Mouse (Mus musculus) liver, embryonic 13.5 days (tissue): ENCODE data around the gene Mcm3ap. TPM values are rescaled to one million over a fixed set of nuclear protein-coding genes. Genes with fewer than 3 reads are reported as not detected.
A peak's percentile ranks its signal among the peaks of the same experiment; 100 is the strongest.

Experiments
- ATAC-seq: fragments of 200-750 bp; cut with Nextera tagmentation; 2 replicates; pipeline ENCODE4 v1.8.0; 2017; ENCODE audit warnings: low read depth, mild to moderate bottlenecking, moderate number of reproducible peaks, moderate library complexity
- DNase-seq: peaks from one replicate; pipeline ENCODE4 v3.0.0; 2022
- H3K27ac ChIP-seq: fragments of 300-500 bp; sonication (generic); 2 replicates; pipeline ENCODE4 v1.5.1; 2015; ENCODE audit warnings: moderate library complexity, mild to moderate bottlenecking, inconsistent platforms
- H3K27me3 ChIP-seq: fragments of 300-500 bp; sonication (generic); 2 replicates; pipeline ENCODE4 v1.6.1; 2015; ENCODE audit warnings: mild to moderate bottlenecking, inconsistent platforms
- H3K36me3 ChIP-seq: fragments of 300-500 bp; sonication (generic); 2 replicates; pipeline ENCODE4 v1.6.1; 2015; ENCODE audit warnings: mild to moderate bottlenecking, inconsistent platforms
- H3K4me1 ChIP-seq: fragments of 300-500 bp; sonication (generic); replicated peaks from 2 replicates; pipeline ENCODE4 v1.6.1; 2015; ENCODE audit warnings: inconsistent platforms
- H3K4me2 ChIP-seq: fragments of 300-500 bp; sonication (generic); 2 replicates; pipeline ENCODE4 v1.6.1; 2015; ENCODE audit warnings: inconsistent platforms, mild to moderate bottlenecking, moderate library complexity
- H3K4me3 ChIP-seq: fragments of 300-500 bp; sonication (generic); replicated peaks from 2 replicates; pipeline ENCODE4 v1.5.1; 2015; ENCODE audit warnings: mild to moderate bottlenecking, inconsistent platforms
- H3K9ac ChIP-seq: fragments of 300-500 bp; sonication (generic); 2 replicates; pipeline ENCODE4 v1.6.1; 2015; ENCODE audit warnings: mild to moderate bottlenecking, inconsistent platforms
- H3K9me3 ChIP-seq: fragments of 300-500 bp; sonication (generic); replicated peaks from 2 replicates; pipeline ENCODE4 v1.6.1; 2016; ENCODE audit warnings: inconsistent platforms
- WGBS: fragments of 180-500 bp; shearing (Covaris S2); methylation state at CpG from one replicate; pipeline ENCODE4 v1.1.7; 2015; ENCODE audit not compliant: insufficient replicate concordance; 5-methylcytosine and 5-hydroxymethylcytosine counted together
- polyA plus RNA-seq: library from polyadenylated mRNA; unstranded; fragments of >200 nt; fragmentation: Nextera tagmentation; extraction: Ambion mirVana; gene quantifications from 2 replicates; pipeline ENCODE4 v1.2.1, GENCODE M21; 2015

Gene Mcm3ap
- 25.2 and 26.5 TPM in 2 replicates for polyA plus RNA-seq

DNA sequence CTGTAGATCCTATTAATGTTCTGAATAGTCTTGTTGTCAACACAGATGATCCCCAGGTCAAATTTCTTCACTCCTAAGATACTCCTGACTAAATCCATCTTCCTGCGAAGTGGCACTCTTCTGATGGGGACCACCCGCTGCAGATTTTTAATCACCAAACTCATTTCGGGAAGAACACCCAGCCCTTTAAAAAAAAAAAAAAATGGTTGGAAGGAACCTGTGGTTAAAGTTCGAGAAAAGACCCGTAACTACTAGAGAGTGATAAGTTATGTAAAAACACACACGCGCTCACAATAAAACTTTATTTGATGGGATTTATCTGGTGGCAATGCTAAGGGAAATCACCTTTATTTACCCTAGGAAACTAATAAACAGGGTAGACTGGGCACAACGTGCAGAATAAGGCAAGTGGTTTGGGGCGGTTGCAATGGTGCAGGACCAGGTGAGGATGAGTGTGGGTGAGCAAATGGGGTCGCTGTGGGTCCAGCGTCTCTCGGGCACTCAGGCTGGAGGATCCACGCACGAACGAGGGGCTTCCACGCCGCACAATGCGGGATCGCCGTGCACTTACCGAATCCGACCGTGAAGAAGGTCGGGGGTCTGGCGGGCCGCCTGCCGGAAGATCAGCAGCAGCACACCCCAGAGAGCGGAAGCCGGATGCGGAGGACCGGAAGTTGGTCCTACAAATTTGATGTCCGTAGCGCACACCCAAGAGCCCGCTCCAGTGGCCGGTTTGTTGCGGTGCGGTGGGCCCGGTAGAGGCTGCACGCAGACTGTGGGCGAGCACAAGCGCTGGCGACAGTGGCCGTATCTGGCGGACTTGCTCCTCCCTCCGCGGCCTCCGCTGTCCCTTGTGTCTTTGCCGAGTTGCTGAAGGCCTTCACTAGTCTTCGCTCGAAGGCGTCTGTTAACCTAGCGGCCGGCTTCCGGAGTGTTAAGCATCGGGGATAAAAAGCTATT, at the start of gene Mcm3ap, which contains the start of gene Ybey:
Gene Mcm3ap, plus strand, starts transcription at position 725 of the 960 bp plus-strand sequence.
Gene Ybey, minus strand, starts transcription at position 912 of the 960 bp plus-strand sequence.
- Histone ChIP-seq H3K27ac (peak within 1 kb of the TSS; percentile 92), H3K9me3 (no peaks in the 10 kb centered on the region), H3K36me3 (peaks cover 35% of the 10 kb centered on the region), H3K9ac (peak within 1 kb of the TSS; percentile 89), H3K27me3 (no peaks in the 10 kb centered on the region), H3K4me2 (peak within 1 kb of the TSS; percentile 61), H3K4me3 (peak within 1 kb of the TSS; percentile 86), H3K4me1 (peaks cover 29% of the 10 kb centered on the region)
- DNase-seq (peak; percentile 84), ATAC-seq (peak; percentile 97)
- under 1% methylated on average over 55 of the region's 55 CpGs for WGBS

DNA sequence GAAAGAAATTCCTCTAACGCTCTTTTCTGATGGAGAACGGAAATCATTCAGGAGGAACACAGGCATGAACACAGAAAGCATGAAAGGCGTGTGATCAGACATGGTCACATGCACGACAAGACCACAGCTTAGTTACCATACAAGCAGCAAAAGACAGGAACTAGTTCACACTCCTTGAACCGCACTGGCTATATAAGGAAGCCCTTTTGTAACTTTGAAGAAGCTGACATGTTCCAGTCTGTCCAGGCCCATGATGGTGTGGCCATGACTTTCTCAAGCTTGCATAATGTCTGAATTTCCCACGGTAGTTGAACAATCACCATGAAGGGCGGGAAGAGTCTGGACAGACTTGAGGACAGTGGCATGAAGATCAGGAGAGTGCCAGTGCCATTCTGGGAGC, 43.1 kb upstream of the Mcm3ap start:
- Histone ChIP-seq H3K4me1 (no peaks in the 10 kb centered on the region), H3K27me3 (no peaks in the 10 kb centered on the region), H3K4me2 (no peak overlapping the region), H3K36me3 (peaks cover 97% of the 10 kb centered on the region), H3K27ac (no peak overlapping the region), H3K4me3 (no peak overlapping the region), H3K9me3 (no peaks in the 10 kb centered on the region), H3K9ac (no peak overlapping the region)
- WGBS: 86% methylated on average over 7 of the region's 7 CpGs
- DNase-seq: no peak
- ATAC-seq: no peak

DNA sequence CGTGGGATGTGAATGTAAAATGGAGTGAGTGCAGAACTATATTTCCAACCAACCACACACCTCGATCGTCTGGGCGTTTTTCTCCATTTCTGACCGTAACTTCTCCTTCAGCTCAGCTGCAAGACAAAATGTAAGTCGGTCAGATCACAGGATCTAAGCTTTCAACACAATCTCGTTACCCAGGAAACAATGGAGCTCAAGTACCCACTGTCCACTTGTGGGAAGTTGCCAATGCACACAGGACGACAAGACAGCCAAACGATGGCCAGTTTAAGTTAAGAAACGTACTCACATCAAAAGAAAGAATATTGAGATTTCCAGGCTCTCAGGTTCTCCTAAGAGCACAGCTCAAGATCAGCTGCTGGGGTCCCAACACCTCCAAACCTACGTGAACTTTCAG, 34.8 kb upstream of the Mcm3ap start:
- peaks cover 100% of the 10 kb centered on the region for H3K36me3 ChIP-seq
- no peak for DNase-seq
- 83% methylated on average over 11 of the region's 11 CpGs for WGBS

DNA sequence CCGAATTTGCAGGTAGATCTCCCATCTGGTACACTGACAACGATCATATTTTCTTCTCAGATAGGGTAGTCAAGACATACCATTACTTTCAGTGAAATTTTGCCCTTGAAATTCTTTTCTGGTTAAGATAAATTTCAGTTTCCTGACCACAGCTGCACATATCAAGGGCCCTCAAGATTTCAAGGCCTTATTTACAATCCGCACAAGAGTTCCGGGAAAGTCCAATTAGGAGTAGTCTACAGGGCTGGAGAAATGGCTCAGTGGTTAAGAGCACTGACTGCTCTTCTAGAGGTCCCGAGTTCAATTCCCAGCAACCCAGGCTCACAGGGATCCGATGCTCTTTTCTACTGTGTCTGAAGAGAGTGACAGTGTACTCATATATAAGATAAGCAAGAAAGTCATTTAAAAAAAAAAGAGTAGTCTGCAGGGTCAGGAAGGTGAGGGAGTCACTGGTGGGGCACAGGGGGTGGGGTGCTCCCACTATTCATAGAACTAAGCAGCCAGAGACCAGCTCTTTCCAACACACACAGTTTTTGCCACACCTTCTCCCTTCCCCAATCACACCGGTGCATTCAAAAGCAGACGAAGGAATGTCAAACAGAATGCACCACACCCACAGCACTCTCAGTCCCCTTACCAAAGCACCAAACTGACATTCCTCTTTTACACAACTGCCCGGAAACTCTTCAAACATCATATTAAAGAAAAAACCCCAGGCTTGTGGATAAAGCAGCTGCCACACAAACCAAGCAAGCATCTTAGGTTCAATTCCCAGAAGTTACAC, 29.4 kb upstream of the Mcm3ap start:
- Histone ChIP-seq H3K9ac (no peak overlapping the region), H3K27me3 (no peaks in the 10 kb centered on the region), H3K4me2 (no peak overlapping the region), H3K9me3 (no peaks in the 10 kb centered on the region), H3K27ac (no peak overlapping the region), H3K4me1 (peaks cover 29% of the 10 kb centered on the region), H3K36me3 (peaks cover 66% of the 10 kb centered on the region), H3K4me3 (no peak overlapping the region)
- WGBS: 86% methylated on average over 9 of the region's 9 CpGs
- DNase-seq: no peak
- ATAC-seq: no peak

More for the DNA sequence above, 34.8 kb upstream of the Mcm3ap start:
- no peak for ATAC-seq
- H3K9ac ChIP-seq: no peak overlapping the region
- H3K4me3 ChIP-seq: no peak overlapping the region
- H3K4me2 ChIP-seq: no peak overlapping the region
- no peaks in the 10 kb centered on the region for H3K27me3 ChIP-seq
- H3K4me1 ChIP-seq: no peaks in the 10 kb centered on the region
- no peak overlapping the region for H3K27ac ChIP-seq
- H3K9me3 ChIP-seq: no peaks in the 10 kb centered on the region

DNA sequence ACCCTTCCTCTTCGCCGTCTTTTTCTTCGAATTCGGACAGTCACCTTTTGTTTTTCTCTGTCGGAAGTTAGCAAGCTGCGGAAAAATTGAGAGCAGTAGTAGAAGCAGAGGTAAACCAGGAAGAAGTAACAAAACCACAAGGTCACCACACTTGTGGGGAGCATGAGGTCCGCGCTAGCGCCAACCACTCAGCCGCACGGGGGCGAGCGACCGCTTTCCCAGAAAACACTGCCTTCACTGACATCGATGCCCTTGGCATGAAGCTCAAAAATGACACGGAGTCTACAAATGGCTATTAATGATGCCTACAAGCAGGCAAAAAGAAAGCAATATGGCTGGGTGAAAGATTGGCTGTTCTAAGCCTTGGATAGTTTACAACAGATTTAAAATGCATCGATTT, 28.4 kb upstream of the Mcm3ap start, which contains the start of gene AC141477.1:
Gene AC141477.1, minus strand, starts transcription at position 164 of the 400 bp plus-strand sequence.
- Histone ChIP-seq H3K27me3 (no peaks in the 10 kb centered on the region), H3K4me1 (peaks cover 30% of the 10 kb centered on the region), H3K9ac (peak within 1 kb of the TSS; percentile 87; the same call in 1 of the 2 replicates), H3K4me2 (peak within 1 kb of the TSS; percentile 85), H3K36me3 (peaks cover 56% of the 10 kb centered on the region), H3K9me3 (no peaks in the 10 kb centered on the region), H3K27ac (no peak within 1 kb of the TSS), H3K4me3 (peak within 1 kb of the TSS; percentile 85)
- ATAC-seq (no peak), DNase-seq (no peak)
- WGBS: 90% methylated on average over 17 of the region's 17 CpGs

DNA sequence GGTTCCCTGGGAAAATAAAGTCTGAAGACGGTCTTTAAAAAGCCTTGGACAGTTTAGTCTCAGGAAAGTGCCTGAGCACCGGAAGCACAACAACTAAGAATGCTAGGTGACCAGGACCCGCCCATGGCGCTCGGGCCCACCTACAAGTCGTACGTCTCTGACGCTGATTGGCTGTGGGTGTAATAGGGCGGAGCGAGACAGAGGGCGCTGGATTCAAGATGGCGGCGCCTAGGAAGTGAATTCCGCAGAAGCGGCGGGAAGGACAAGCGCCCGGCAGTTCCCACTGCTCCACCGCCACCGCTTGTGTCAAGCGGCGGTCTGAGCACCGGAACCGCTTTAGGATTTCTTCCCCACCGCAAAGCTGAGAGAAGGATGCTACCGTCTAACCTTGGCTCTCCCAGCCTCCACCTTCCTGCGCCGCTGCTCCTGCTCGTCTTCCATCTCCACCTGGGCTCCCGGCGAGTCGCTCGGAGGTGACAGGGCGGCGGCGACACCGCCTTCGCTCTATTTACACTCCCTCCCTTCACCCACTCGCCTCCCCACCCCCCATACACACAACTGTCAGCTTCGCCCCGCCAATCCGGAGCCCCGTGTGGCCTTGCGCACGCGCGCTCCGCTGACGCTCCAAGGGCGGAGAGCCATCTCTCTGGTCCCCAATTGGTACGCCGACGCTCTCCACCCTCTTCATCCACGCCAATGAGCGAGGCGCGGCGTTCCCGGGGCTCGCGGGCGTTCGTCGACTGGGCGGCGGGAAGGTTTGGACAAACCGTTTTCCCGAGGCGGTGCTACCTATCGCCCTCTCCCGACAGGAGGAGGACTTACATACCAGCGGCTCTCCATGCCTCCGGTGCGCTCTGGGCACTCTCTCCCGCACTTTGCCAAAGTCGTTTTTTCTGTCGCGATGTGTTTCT, 26.3 kb upstream of the Mcm3ap start, which contains the start of gene Pcnt:
Gene Pcnt, minus strand, starts transcription at position 609 of the 911 bp plus-strand sequence.
- ATAC-seq (peak; percentile 97), DNase-seq (peak; percentile 96)
- peak within 1 kb of the TSS; percentile 87 for H3K9ac ChIP-seq
- no peaks in the 10 kb centered on the region for H3K27me3 ChIP-seq
- H3K4me2 ChIP-seq: peak within 1 kb of the TSS; percentile 85
- H3K36me3 ChIP-seq: peaks cover 35% of the 10 kb centered on the region
- WGBS: under 1% methylated on average over 78 of the region's 78 CpGs
- peak within 1 kb of the TSS; percentile 97 for H3K27ac ChIP-seq
- peaks cover 51% of the 10 kb centered on the region for H3K4me1 ChIP-seq
- peak within 1 kb of the TSS; percentile 85 for H3K4me3 ChIP-seq
- no peaks in the 10 kb centered on the region for H3K9me3 ChIP-seq

DNA sequence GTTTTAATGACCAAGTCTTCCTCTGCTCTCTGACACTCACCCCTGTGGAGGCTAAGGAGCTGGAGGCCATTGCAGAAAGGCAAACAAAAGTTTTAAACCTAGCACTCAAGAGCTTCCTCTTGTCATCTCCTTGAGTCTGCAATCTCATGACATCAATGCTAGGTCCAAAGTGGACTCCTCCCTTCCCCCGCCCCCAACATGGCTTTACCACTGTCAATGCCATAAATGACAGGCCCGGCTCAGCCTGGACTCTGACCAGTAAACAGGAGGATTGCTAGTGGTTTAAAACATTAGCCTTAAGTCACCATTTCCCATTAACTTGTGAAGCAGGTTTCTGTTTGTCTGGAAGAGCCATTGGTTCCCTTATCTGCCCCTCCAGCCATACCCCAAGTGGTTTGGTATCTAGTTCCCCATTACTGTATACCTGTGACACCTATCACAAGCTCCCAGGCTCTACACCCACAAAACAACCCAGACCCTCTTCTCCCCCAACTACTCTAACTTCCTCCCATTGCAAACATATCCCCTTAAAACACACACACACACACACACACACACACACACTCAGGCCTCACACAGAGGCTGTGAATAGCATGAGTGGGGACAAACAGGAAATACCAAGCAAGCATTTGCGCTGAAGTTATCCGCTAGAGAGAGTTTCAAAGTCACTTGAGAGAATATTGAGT, 22.6 kb upstream of the Mcm3ap start:
- Histone ChIP-seq H3K36me3 (no peaks in the 10 kb centered on the region), H3K4me2 (no peak overlapping the region), H3K9me3 (no peaks in the 10 kb centered on the region), H3K4me3 (no peak overlapping the region), H3K27ac (peak overlapping the region; percentile 71), H3K27me3 (no peaks in the 10 kb centered on the region), H3K4me1 (peaks cover 45% of the 10 kb centered on the region), H3K9ac (0 out of 2 replicates have a peak overlapping the region, but pooled peaks have one; percentile 0)
- DNase-seq (peak; percentile 24), ATAC-seq (no peak)
- WGBS: 21% methylated on average over 4 of the region's 4 CpGs

DNA sequence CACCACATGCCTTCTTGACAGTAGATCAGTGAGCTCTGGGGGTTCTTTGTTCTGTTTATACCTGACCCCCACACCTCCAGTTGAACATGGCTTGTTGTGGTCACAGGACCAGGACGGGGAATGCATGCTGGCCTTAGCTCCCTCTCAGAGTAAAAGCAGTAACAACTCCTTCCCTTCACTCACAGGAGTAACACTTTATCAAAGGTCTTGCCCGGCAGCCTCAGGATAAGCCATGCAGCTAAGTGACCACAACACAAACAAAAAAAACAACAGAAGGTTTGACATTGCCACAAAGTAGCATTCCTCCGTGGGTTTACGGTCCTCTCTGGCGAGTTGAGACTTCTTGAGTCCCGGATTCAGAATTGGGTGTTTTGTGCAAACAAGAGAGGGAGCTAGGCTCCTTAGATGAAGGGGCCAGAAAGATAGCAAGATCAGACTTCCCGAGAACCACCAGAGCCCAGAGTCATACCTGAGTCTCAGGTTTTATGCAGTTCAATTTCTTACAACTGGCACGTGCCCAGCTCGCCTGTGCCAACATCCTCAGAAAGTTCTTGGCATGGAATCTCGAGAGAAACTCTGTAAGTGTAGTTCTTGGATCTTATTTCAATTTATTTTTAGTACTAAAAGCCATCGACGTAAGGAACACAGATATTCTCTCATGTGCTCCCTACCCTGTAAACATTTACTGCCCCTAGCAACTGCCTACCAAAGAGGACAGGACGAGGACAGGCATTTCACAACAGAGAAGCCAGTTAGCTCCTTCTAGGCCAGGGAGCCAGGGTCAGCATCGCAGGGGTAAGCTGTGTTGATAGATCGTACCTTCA, 21.1 kb upstream of the Mcm3ap start:
- DNase-seq: no peak
- Histone ChIP-seq H3K4me2 (no peak overlapping the region), H3K27me3 (no peaks in the 10 kb centered on the region), H3K36me3 (no peaks in the 10 kb centered on the region), H3K4me1 (peaks cover 38% of the 10 kb centered on the region), H3K9ac (no peak overlapping the region), H3K9me3 (no peaks in the 10 kb centered on the region), H3K27ac (0 out of 2 replicates have a peak overlapping the region, but pooled peaks have one; percentile 9), H3K4me3 (no peak overlapping the region)
- WGBS: 63% methylated on average over 15 of the region's 15 CpGs
- ATAC-seq: no peak

DNA sequence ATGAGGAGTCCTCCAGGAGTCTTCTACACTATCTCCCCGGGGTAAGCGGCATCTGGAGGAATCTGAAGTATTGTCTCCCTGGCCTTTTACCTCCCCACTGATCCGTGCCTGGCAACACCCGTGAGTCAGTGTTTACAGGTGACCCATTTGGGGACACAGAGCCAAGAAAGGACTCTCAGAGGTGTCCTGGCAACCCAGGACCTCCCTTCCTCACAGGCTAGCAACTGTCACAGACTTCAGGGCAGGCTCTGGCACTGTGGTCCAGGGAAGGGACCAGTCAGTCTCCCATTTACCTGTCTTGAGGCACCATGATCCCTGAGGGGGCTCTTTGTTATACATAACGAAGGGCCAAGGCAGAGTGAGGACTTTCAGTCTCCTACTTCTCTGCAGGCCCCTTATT, 19.9 kb upstream of the Mcm3ap start, which contains the start of gene 2610028H24Rik:
Gene 2610028H24Rik, plus strand, starts transcription at position 231 of the 400 bp plus-strand sequence.
- DNase-seq: no peak
- Histone ChIP-seq H3K4me3 (no peak within 1 kb of the TSS), H3K9me3 (no peaks in the 10 kb centered on the region), H3K27ac (no peak within 1 kb of the TSS), H3K9ac (no peak within 1 kb of the TSS), H3K4me2 (no peak within 1 kb of the TSS), H3K27me3 (no peaks in the 10 kb centered on the region), H3K4me1 (peaks cover 30% of the 10 kb centered on the region), H3K36me3 (no peaks in the 10 kb centered on the region)
- ATAC-seq: no peak
- 69% methylated on average over 5 of the region's 5 CpGs for WGBS
